Mouse (Mus musculus) ovary, postnatal 36 days (tissue): ENCODE measurements around the gene 4933436I01Rik.

ENCODE experiments used
- DNase-seq: peaks from one replicate; pipeline ENCODE4 v3.0.0; 2022; ENCODE audit warnings: low spot score, mixed read lengths

4933436I01Rik gene

DNA sequence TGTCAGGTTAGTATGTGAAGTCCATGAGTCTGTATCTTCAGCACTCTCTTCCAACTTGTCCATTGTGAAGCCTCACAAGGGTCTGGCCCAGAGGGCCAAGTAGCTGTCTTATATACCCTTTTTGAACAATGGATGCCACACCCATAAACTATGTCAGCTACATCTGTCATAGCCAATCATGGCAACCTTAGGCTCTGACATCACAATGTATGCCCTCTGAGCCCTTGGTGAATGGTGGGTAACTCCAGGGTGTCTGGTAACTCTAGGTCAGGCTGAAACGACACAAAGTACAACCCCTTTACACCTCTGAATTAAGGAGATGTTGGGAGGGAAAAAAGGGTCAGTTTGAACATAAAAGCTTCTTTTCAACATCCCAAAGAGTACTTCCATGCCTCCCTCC lies at the start of gene 4933436I01Rik:
Gene 4933436I01Rik (minus strand): TSS at position 101 of the 400 bp plus-strand sequence.
- DNase-seq = no peak

DNA sequence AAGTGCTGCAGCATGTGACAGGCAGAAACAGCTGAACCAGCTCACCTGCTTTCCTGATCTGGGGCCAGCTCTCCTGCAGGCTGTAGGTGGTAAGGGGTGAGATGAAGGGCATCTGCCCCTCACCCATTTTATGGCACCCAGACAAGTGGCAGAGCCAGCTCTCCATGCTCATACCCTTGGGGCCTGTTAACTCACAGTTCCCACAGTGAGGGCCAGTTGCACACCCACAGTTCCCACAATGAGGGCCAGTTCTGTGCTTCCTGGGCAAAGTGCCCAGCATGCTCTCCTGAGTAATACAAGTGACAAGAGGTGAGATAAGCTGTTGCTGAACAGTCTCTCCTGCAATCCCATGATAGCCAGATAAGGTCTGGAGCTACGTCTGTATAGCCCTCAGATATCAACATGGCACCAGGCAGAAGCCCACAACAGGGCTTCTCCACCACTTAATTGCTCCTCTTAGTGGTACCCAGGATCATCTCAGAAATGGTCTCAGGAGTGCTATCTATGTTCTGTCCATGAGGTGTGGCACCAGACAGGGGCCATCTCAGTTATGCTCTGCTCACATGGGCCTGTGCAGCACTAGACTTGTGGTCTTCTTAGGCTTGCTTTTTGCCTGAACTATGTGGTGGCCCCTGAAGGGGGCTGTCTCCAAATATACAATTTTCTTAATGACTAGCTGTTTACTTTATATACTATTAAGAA lies 3.7 kb upstream of the 4933436I01Rik start:
- DNase-seq = peak; percentile 10

DNA sequence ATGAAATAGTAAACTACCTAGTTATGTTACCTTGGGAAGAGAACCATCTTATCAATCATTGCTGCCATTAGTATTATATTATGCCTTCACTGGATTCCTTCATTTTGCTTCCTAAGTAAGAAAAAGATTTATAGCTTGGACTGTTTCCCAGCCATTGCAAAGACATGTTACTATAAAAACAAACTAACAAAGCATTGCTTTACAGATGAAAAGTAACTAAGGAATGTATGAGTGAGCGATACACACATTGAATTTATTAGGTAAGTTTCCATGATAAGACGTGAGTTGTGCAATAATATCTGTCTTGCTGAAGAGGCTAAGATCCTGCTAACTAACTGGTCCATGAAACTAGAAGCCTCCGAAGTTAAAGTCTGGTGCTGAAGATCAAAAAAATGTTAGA lies 37.8 kb downstream of the 4933436I01Rik start:
- no peak for DNase-seq
